Mouse (Mus musculus) MEL (cell line): ENCODE data around the gene 1700113H08Rik. TPM values are rescaled to one million over a fixed set of nuclear protein-coding genes. Genes with fewer than 3 reads are reported as not detected.

Experiments
- DNase-seq: peaks from one replicate; pipeline ENCODE4 v3.0.0; 2011; ENCODE audit warnings: low read depth, low spot score
- H3K27ac ChIP-seq: 2 replicates; pipeline ENCODE4 v1.5.1; 2012; ENCODE audit warnings: low read depth, mild to moderate bottlenecking, control low read depth, low read length, moderate library complexity; ENCODE audit not compliant: control insufficient read depth
- H3K27me3 ChIP-seq, 2 experiments: fragments of 150-350 bp in 1 of 2; sonication (generic) in 1 of 2; 2 replicates each; pipeline ENCODE4 v1.6.1; 2012; ENCODE audit warnings: low read length in 2 of 2, mild to moderate bottlenecking in 2 of 2, improper control_type of control experiment in 1 of 2, moderate library complexity in 1 of 2; ENCODE audit not compliant: insufficient read depth in 2 of 2, control insufficient read depth in 1 of 2
- H3K36me3 ChIP-seq, 2 experiments: 2 replicates each; pipeline ENCODE4 v1.6.1; 2012 to 2014; ENCODE audit warnings: low read length in 2 of 2, improper control_type of control experiment in 1 of 2, inconsistent platforms in 1 of 2, mild to moderate bottlenecking in 1 of 2; ENCODE audit not compliant: insufficient read depth in 2 of 2, control insufficient read depth in 1 of 2
- H3K4me1 ChIP-seq, 2 experiments: fragments of 150-350 bp in 1 of 2; sonication (generic) in 1 of 2; 2 replicates each; pipeline ENCODE4 v1.6.1; 2012; ENCODE audit warnings: low read length in 2 of 2, improper control_type of control experiment in 1 of 2, mild to moderate bottlenecking in 1 of 2; ENCODE audit not compliant: insufficient read depth in 2 of 2, control insufficient read depth in 1 of 2
- H3K4me3 ChIP-seq, 2 experiments: fragments of 150-350 bp in 1 of 2; sonication (generic) in 1 of 2; 2 replicates each; pipeline ENCODE4 v1.5.1; 2012; ENCODE audit warnings: low read depth in 2 of 2, low read length in 2 of 2, mild to moderate bottlenecking in 2 of 2, moderate library complexity in 2 of 2, control low read depth in 1 of 2, improper control_type of control experiment in 1 of 2; ENCODE audit not compliant: control insufficient read depth in 1 of 2, insufficient read depth in 1 of 2
- H3K79me2 ChIP-seq: 2 replicates; pipeline ENCODE4 v1.6.1; 2012; ENCODE audit warnings: mild to moderate bottlenecking, low read length, moderate library complexity; ENCODE audit not compliant: control insufficient read depth, poor library complexity, insufficient read depth
- H3K9ac ChIP-seq: 2 replicates; pipeline ENCODE4 v1.6.1; 2012; ENCODE audit warnings: low read depth, mild to moderate bottlenecking, control low read depth, low read length, moderate library complexity; ENCODE audit not compliant: control insufficient read depth, poor library complexity, severe bottlenecking
- H3K9me3 ChIP-seq: fragments of 150-350 bp; sonication (generic); replicated peaks from 2 replicates; pipeline ENCODE4 v1.6.1; 2012; ENCODE audit warnings: mild to moderate bottlenecking, low read length, improper control_type of control experiment, moderate library complexity; ENCODE audit not compliant: insufficient read depth
- BHLHE40 ChIP-seq: IDR thresholded peaks from 2 replicates; pipeline ENCODE4 v1.6.1; 2012; ENCODE audit warnings: low read depth, mild to moderate bottlenecking, inconsistent platforms, low read length, improper control_type of control experiment, borderline replicate concordance
- CHD2 ChIP-seq: IDR thresholded peaks from 2 replicates; pipeline ENCODE4 v1.6.1; 2011; ENCODE audit warnings: low read length, improper control_type of control experiment
- CTCF ChIP-seq, 3 experiments: IDR thresholded peaks in 2 of 3; conservative IDR thresholded peaks in 1 of 3; 2 replicates each; pipeline ENCODE4 v1.5.1; 2011 to 2012; ENCODE audit warnings: low read length in 3 of 3, low read depth in 2 of 3, mild to moderate bottlenecking in 2 of 3, improper control_type of control experiment in 1 of 3, inconsistent platforms in 1 of 3, mixed read lengths in 1 of 3, moderate library complexity in 1 of 3; ENCODE audit not compliant: control insufficient read depth in 1 of 3, insufficient read depth in 1 of 3, poor library complexity in 1 of 3, severe bottlenecking in 1 of 3
- ETS1 ChIP-seq: IDR thresholded peaks from 2 replicates; pipeline ENCODE4 v1.6.1; 2012; ENCODE audit warnings: low read depth, mild to moderate bottlenecking, inconsistent platforms, low read length, improper control_type of control experiment, moderate library complexity
- GABPA ChIP-seq: IDR thresholded peaks from 2 replicates; pipeline ENCODE4 v1.6.1; 2012; ENCODE audit warnings: low read depth, mild to moderate bottlenecking, inconsistent platforms, low read length, improper control_type of control experiment, moderate library complexity
- JUND ChIP-seq: IDR thresholded peaks from 2 replicates; pipeline ENCODE4 v1.6.1; 2011; ENCODE audit warnings: low read depth, mild to moderate bottlenecking, improper control_type of control experiment, low read length
- KAT2A ChIP-seq: conservative IDR thresholded peaks from 2 replicates; pipeline ENCODE4 v1.6.1; 2012; ENCODE audit warnings: low read depth, low read length, improper control_type of control experiment, inconsistent platforms
- MAZ ChIP-seq: IDR thresholded peaks from 2 replicates; pipeline ENCODE4 v1.6.1; 2012; ENCODE audit warnings: low read depth, mild to moderate bottlenecking, inconsistent platforms, low read length, improper control_type of control experiment
- MEF2A ChIP-seq: IDR thresholded peaks from 2 replicates; pipeline ENCODE4 v1.6.1; 2014; ENCODE audit warnings: low read depth, mild to moderate bottlenecking, inconsistent platforms, low read length, improper control_type of control experiment; ENCODE audit not compliant: poor library complexity, insufficient replicate concordance, severe bottlenecking; ENCODE audit errors: extremely low read depth
- MXI1 ChIP-seq: IDR thresholded peaks from 2 replicates; pipeline ENCODE4 v1.6.1; 2011; ENCODE audit warnings: mild to moderate bottlenecking, low read depth, low read length, improper control_type of control experiment
- MYB ChIP-seq: IDR thresholded peaks from 2 replicates; pipeline ENCODE4 v1.6.1; 2011; ENCODE audit warnings: mild to moderate bottlenecking, low read depth, low read length, improper control_type of control experiment
- NRF1 ChIP-seq: IDR thresholded peaks from 2 replicates; pipeline ENCODE4 v1.6.1; 2014; ENCODE audit warnings: low read depth, mild to moderate bottlenecking, inconsistent platforms, low read length, improper control_type of control experiment, moderate library complexity; ENCODE audit not compliant: poor library complexity, insufficient read depth, severe bottlenecking
- POLR2AphosphoS2 ChIP-seq: IDR thresholded peaks from 2 replicates; pipeline ENCODE4 v1.6.1; 2011; ENCODE audit warnings: low read length, improper control_type of control experiment
- POLR2AphosphoS5 ChIP-seq: IDR thresholded peaks from 2 replicates; pipeline ENCODE4 v1.6.1; 2012; ENCODE audit warnings: low read depth, borderline replicate concordance, mild to moderate bottlenecking, inconsistent platforms, low read length, moderate library complexity, mixed read lengths
- RAD21 ChIP-seq: IDR thresholded peaks from 2 replicates; pipeline ENCODE4 v1.6.1; 2011; ENCODE audit warnings: mild to moderate bottlenecking, low read depth, low read length, improper control_type of control experiment
- SMC3 ChIP-seq: IDR thresholded peaks from 2 replicates; pipeline ENCODE4 v1.6.1; 2011; ENCODE audit warnings: low read depth, low read length, improper control_type of control experiment
- UBTF ChIP-seq: IDR thresholded peaks from 2 replicates; pipeline ENCODE4 v1.6.1; 2012; ENCODE audit warnings: low read depth, mild to moderate bottlenecking, inconsistent platforms, low read length, improper control_type of control experiment, moderate library complexity, borderline replicate concordance; ENCODE audit not compliant: insufficient read depth
- ZKSCAN1 ChIP-seq: IDR thresholded peaks from 2 replicates; pipeline ENCODE4 v1.6.1; 2012; ENCODE audit warnings: low read depth, mild to moderate bottlenecking, inconsistent platforms, low read length, improper control_type of control experiment, moderate library complexity
- ZNF384 ChIP-seq: IDR thresholded peaks from 2 replicates; pipeline ENCODE4 v1.6.1; 2012; ENCODE audit warnings: low read depth, mild to moderate bottlenecking, inconsistent platforms, low read length, improper control_type of control experiment
- polyA plus RNA-seq, 2 experiments: library from polyadenylated mRNA; stranded (reverse) in 1 of 2; unstranded in 1 of 2; fragments of >175 nt in 1 of 2; fragments of >200 nt in 1 of 2; gene quantifications; 2 replicates each; pipeline versions ENCODE4 v1.2.1 to v1.2.4; 2012; ENCODE audit warnings: low replicate concordance in 2 of 2, low read depth in 1 of 2; ENCODE audit not compliant: insufficient read length in 2 of 2, insufficient read depth in 1 of 2, missing spikeins in 1 of 2
- total RNA-seq: library from RNA; depleted of rRNA; stranded (reverse); fragments of 300-350 nt; gene quantifications from 2 replicates; pipeline ENCODE4 v1.2.3, GENCODE M21; 2012

Gene 1700113H08Rik
- total and polyA plus RNA-seq, 3 experiments = not detected

GRCm38 (mm10) chr10:87035866-87036265, 22.0 kb upstream of the 1700113H08Rik start:
- peaks cover 0 to 3% of the 10 kb centered on the region in 2 experiments; a peak in 2 of 4 replicates for H3K27me3 ChIP-seq
- no peak overlapping the region for H3K27ac ChIP-seq
- no peaks in the 10 kb centered on the region for H3K79me2 ChIP-seq
- DNase-seq = no peak
- H3K9ac ChIP-seq = no peak overlapping the region
- H3K36me3 ChIP-seq = no peaks in the 10 kb centered on the region
- no peak overlapping the region for H3K4me3 ChIP-seq
- no peaks in the 10 kb centered on the region for H3K4me1 ChIP-seq
- no peak for TF ChIP-seq JUND
- no peaks in the 10 kb centered on the region for H3K9me3 ChIP-seq

GRCm38 (mm10) chr10:87036271-87036703, 21.6 kb upstream of the 1700113H08Rik start:
- H3K9me3 ChIP-seq = no peaks in the 10 kb centered on the region
- H3K9ac ChIP-seq = no peak overlapping the region
- H3K27me3 ChIP-seq = peaks cover 0 to 3% of the 10 kb centered on the region in 2 experiments; a peak in 2 of 4 replicates
- no peak for DNase-seq
- H3K36me3 ChIP-seq = no peaks in the 10 kb centered on the region
- H3K4me1 ChIP-seq = no peaks in the 10 kb centered on the region
- TF ChIP-seq ZKSCAN1 (no peak), KAT2A (no peak), POLR2AphosphoS2 (no peak), MXI1 (no peak), MAZ (no peak), RAD21 (no peak), ETS1 (no peak), GABPA (no peak), UBTF (no peak), CHD2 (no peak), MYB (no peak), CTCF (IDR thresholded peaks at IDR 0.05 in 2 of 3, conservative IDR thresholded peaks at IDR 0.05 in 1 of 3; ENCODE audit: control insufficient read depth in 1 of 3, insufficient read depth in 1 of 3, low read depth in 2 of 3, low read length in 3 of 3, poor library complexity in 1 of 3, severe bottlenecking in 1 of 3) (no peak), POLR2AphosphoS5 (no peak), SMC3 (no peak), NRF1 (no peak)
- H3K4me3 ChIP-seq = no peak overlapping the region
- H3K79me2 ChIP-seq = no peaks in the 10 kb centered on the region
- no peak overlapping the region for H3K27ac ChIP-seq

DNA sequence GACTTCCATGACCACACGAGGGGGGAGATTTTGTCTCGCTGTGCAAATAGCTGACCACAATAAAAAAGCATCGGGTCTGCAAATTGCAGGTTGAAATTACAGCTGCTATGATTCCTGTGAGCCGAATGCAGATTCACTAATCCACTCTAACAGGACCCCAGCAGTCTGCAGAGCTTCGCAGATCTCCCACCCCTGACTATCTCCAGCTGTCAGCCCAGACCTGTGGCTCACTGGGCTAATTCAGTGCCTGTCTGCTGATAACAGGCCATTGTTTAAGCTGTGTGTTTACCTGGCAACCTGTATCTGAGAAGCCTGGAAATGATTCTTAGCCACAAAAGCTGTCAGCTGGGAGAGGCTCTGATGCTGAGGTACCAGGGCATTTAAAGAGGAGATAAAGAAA, 20.8 kb upstream of the 1700113H08Rik start:
- Histone ChIP-seq H3K4me1 (no peaks in the 10 kb centered on the region), H3K9me3 (no peaks in the 10 kb centered on the region), H3K27ac (no peak overlapping the region), H3K79me2 (no peaks in the 10 kb centered on the region), H3K36me3 (no peaks in the 10 kb centered on the region)
- TF ChIP-seq POLR2AphosphoS5 (no peak), BHLHE40 (no peak), ZNF384 (no peak), MEF2A (no peak), ZKSCAN1 (no peak), MAZ (no peak), GABPA (no peak)
- TF ChIP-seq, all 39 proteins: peak for 0
- Histone ChIP-seq H3K9ac (no peak overlapping the region), H3K4me3 (no peak overlapping the region), H3K27me3 (peaks cover 0 to 3% of the 10 kb centered on the region in 2 experiments; a peak in 2 of 4 replicates)
- no peak for DNase-seq
